Mouse (Mus musculus): Measurements from ENCODE around the gene Kcnk3. TPM values are rescaled to one million over a fixed set of nuclear protein-coding genes. Genes with fewer than 3 reads are reported as not detected.

The Kcnk3 gene
- polyA plus RNA-seq, 1 experiment from 2014 or later = 13.5 TPM

GRCm38 (mm10) chr5:30624311-30624710 lies 36.3 kb downstream of the Kcnk3 start:
- WGBS = 42% methylated on average over 1 of the region's 1 CpGs
- H3K36me3 ChIP-seq = no peaks in the 10 kb centered on the region
- peaks cover 14% of the 10 kb centered on the region for H3K4me1 ChIP-seq

GRCm38 (mm10) chr5:30624908-30625307 lies 36.9 kb downstream of the Kcnk3 start:
- Histone ChIP-seq H3K27ac (no peak overlapping the region), H3K36me3 (no peaks in the 10 kb centered on the region), H3K4me3 (replicated peaks) (no peak overlapping the region), H3K27me3 (replicated peaks) (peaks cover 16% of the 10 kb centered on the region), H3K9me3 (no peaks in the 10 kb centered on the region), H3K4me2 (no peak overlapping the region), H3K9ac (no peak overlapping the region), H3K4me1 (peaks cover 14% of the 10 kb centered on the region)
- no peak for ATAC-seq (ENCODE audit: insufficient read depth, low FRiP score, low read depth)
- WGBS = 46% methylated on average over 4 of the region's 4 CpGs

More at GRCm38 (mm10) chr5:30624311-30624710, 36.3 kb downstream of the Kcnk3 start:
- ATAC-seq (ENCODE audit: insufficient read depth, low FRiP score, low read depth) = no peak
- H3K9me3 ChIP-seq = no peaks in the 10 kb centered on the region
- H3K27me3 ChIP-seq (replicated peaks) = peaks cover 16% of the 10 kb centered on the region
- H3K9ac ChIP-seq = no peak overlapping the region
- H3K4me2 ChIP-seq = no peak overlapping the region
- no peak overlapping the region for H3K4me3 ChIP-seq (replicated peaks)
- no peak overlapping the region for H3K27ac ChIP-seq

GRCm38 (mm10) chr5:30625379-30625778 lies 37.4 kb downstream of the Kcnk3 start:
- Histone ChIP-seq H3K4me2 (no peak overlapping the region), H3K36me3 (no peaks in the 10 kb centered on the region), H3K4me1 (peaks cover 14% of the 10 kb centered on the region), H3K9ac (no peak overlapping the region), H3K4me3 (replicated peaks) (no peak overlapping the region), H3K27ac (no peak overlapping the region), H3K9me3 (no peaks in the 10 kb centered on the region), H3K27me3 (replicated peaks) (peaks cover 16% of the 10 kb centered on the region)
- ATAC-seq (ENCODE audit: insufficient read depth, low FRiP score, low read depth) = no peak
- WGBS = 53% methylated on average over 3 of the region's 3 CpGs

- Histone ChIP-seq H3K9ac (no peak overlapping the region), H3K4me1 (peaks cover 14% of the 10 kb centered on the region), H3K27me3 (replicated peaks) (peaks cover 15% of the 10 kb centered on the region), H3K27ac (no peak overlapping the region), H3K4me2 (no peak overlapping the region), H3K36me3 (no peaks in the 10 kb centered on the region), H3K9me3 (no peaks in the 10 kb centered on the region), H3K4me3 (replicated peaks) (no peak overlapping the region)
- 74% methylated on average over 8 of the region's 8 CpGs for WGBS
- no peak for ATAC-seq (ENCODE audit: insufficient read depth, low FRiP score, low read depth)
These were observed 38.5 kb downstream of the Kcnk3 start for GRCm38 (mm10) chr5:30626331-30627105.

- no peak overlapping the region for H3K27ac ChIP-seq
- no peaks in the 10 kb centered on the region for H3K9me3 ChIP-seq
- no peaks in the 10 kb centered on the region for H3K27me3 ChIP-seq (replicated peaks)
- H3K9ac ChIP-seq = no peak overlapping the region
- no peak overlapping the region for H3K4me3 ChIP-seq (replicated peaks)
- WGBS = 85% methylated on average over 3 of the region's 3 CpGs
- H3K36me3 ChIP-seq = no peaks in the 10 kb centered on the region
- H3K4me1 ChIP-seq = no peaks in the 10 kb centered on the region
- ATAC-seq (ENCODE audit: insufficient read depth, low FRiP score, low read depth) = no peak
- no peak overlapping the region for H3K4me2 ChIP-seq
These were observed 40.5 kb downstream of the Kcnk3 start for GRCm38 (mm10) chr5:30628511-30628910.

- no peak overlapping the region for H3K9ac ChIP-seq
- no peak overlapping the region for H3K27ac ChIP-seq
- H3K9me3 ChIP-seq = no peaks in the 10 kb centered on the region
- no peaks in the 10 kb centered on the region for H3K27me3 ChIP-seq (replicated peaks)
- no peak for ATAC-seq (ENCODE audit: insufficient read depth, low FRiP score, low read depth)
- H3K4me3 ChIP-seq (replicated peaks) = no peak overlapping the region
- no peak overlapping the region for H3K4me2 ChIP-seq
- H3K4me1 ChIP-seq = no peaks in the 10 kb centered on the region
- 80% methylated on average over 6 of the region's 6 CpGs for WGBS
- H3K36me3 ChIP-seq = no peaks in the 10 kb centered on the region
These were observed 42.4 kb downstream of the Kcnk3 start for GRCm38 (mm10) chr5:30630401-30630800.

GRCm38 (mm10) chr5:30632134-30632533 lies 44.2 kb downstream of the Kcnk3 start:
- ATAC-seq (ENCODE audit: insufficient read depth, low FRiP score, low read depth) = no peak
- Histone ChIP-seq H3K27me3 (replicated peaks) (no peaks in the 10 kb centered on the region), H3K4me3 (replicated peaks) (no peak overlapping the region), H3K4me2 (no peak overlapping the region), H3K27ac (no peak overlapping the region), H3K9ac (no peak overlapping the region), H3K36me3 (no peaks in the 10 kb centered on the region), H3K4me1 (no peaks in the 10 kb centered on the region), H3K9me3 (no peaks in the 10 kb centered on the region)
- 59% methylated on average over 1 of the region's 1 CpGs for WGBS

- no peaks in the 10 kb centered on the region for H3K9me3 ChIP-seq
- H3K9ac ChIP-seq = no peak overlapping the region
- no peak overlapping the region for H3K4me3 ChIP-seq (replicated peaks)
- 44% methylated on average over 7 of the region's 7 CpGs for WGBS
- no peak overlapping the region for H3K27ac ChIP-seq
- no peaks in the 10 kb centered on the region for H3K4me1 ChIP-seq
- ATAC-seq (ENCODE audit: insufficient read depth, low FRiP score, low read depth) = no peak
- no peak overlapping the region for H3K4me2 ChIP-seq
- H3K36me3 ChIP-seq = no peaks in the 10 kb centered on the region
- no peaks in the 10 kb centered on the region for H3K27me3 ChIP-seq (replicated peaks)
These were observed 49.0 kb downstream of the Kcnk3 start for GRCm38 (mm10) chr5:30636994-30637393.

- Histone ChIP-seq H3K9ac (no peak overlapping the region), H3K36me3 (no peaks in the 10 kb centered on the region), H3K4me3 (replicated peaks) (no peak overlapping the region), H3K4me1 (no peaks in the 10 kb centered on the region), H3K9me3 (no peaks in the 10 kb centered on the region), H3K4me2 (no peak overlapping the region), H3K27ac (no peak overlapping the region), H3K27me3 (replicated peaks) (no peaks in the 10 kb centered on the region)
- peak; percentile 70; the same call in 1 of the 2 replicates for ATAC-seq (ENCODE audit: insufficient read depth, low FRiP score, low read depth)
- 5% methylated on average over 6 of the region's 6 CpGs for WGBS
These were observed 50.1 kb downstream of the Kcnk3 start for GRCm38 (mm10) chr5:30638041-30638440.

- Histone ChIP-seq H3K4me2 (no peak overlapping the region), H3K9me3 (no peaks in the 10 kb centered on the region), H3K27me3 (replicated peaks) (no peaks in the 10 kb centered on the region), H3K9ac (no peak overlapping the region), H3K36me3 (no peaks in the 10 kb centered on the region), H3K27ac (no peak overlapping the region), H3K4me1 (peaks cover 12% of the 10 kb centered on the region; the same call in 1 of the 2 replicates), H3K4me3 (replicated peaks) (no peak overlapping the region)
- no peak for ATAC-seq (ENCODE audit: insufficient read depth, low FRiP score, low read depth)
- WGBS = 44% methylated on average over 5 of the region's 5 CpGs
These were observed 55.7 kb downstream of the Kcnk3 start for GRCm38 (mm10) chr5:30643477-30644179.

GRCm38 (mm10) chr5:30646036-30646435 lies 58.1 kb downstream of the Kcnk3 start:
- ATAC-seq (ENCODE audit: insufficient read depth, low FRiP score, low read depth) = no peak
- H3K27ac ChIP-seq = no peak overlapping the region
- 62% methylated on average over 2 of the region's 2 CpGs for WGBS
- no peak overlapping the region for H3K4me3 ChIP-seq (replicated peaks)
- no peaks in the 10 kb centered on the region for H3K36me3 ChIP-seq
- H3K27me3 ChIP-seq (replicated peaks) = no peaks in the 10 kb centered on the region
- no peaks in the 10 kb centered on the region for H3K9me3 ChIP-seq
- H3K4me2 ChIP-seq = no peak overlapping the region
- no peak overlapping the region for H3K9ac ChIP-seq
- peaks cover 24% of the 10 kb centered on the region for H3K4me1 ChIP-seq

GRCm38 (mm10) chr5:30647396-30647795 lies 59.4 kb downstream of the Kcnk3 start:
- peak overlapping the region; percentile 61; the same call in 1 of the 2 replicates for H3K27ac ChIP-seq
- H3K36me3 ChIP-seq = no peaks in the 10 kb centered on the region
- H3K27me3 ChIP-seq (replicated peaks) = no peaks in the 10 kb centered on the region
- H3K9ac ChIP-seq = peak overlapping the region; percentile 10; the same call in 1 of the 2 replicates
- H3K4me3 ChIP-seq (replicated peaks) = peak overlapping the region; percentile 78
- peak overlapping the region; percentile 78 for H3K4me2 ChIP-seq
- H3K4me1 ChIP-seq = peaks cover 24% of the 10 kb centered on the region
- 4% methylated on average over 9 of the region's 9 CpGs for WGBS
- no peaks in the 10 kb centered on the region for H3K9me3 ChIP-seq
- no peak for ATAC-seq (ENCODE audit: insufficient read depth, low FRiP score, low read depth)

Data from stomach, embryonic 15.5 days (tissue).